Mouse (Mus musculus) heart, embryonic 11.5 days (tissue): ENCODE data around the gene Suox. TPM values are rescaled to one million over a fixed set of nuclear protein-coding genes. Genes with fewer than 3 reads are reported as not detected.
"Not testable (repeated sequence)": the region's sequence is repeated elsewhere in the genome, so short reads cannot be mapped to it uniquely, and the experiment has no call there.

ENCODE experiments used
- ATAC-seq: fragments of 200-750 bp; cut with Nextera tagmentation; replicated peaks from 2 replicates; pipeline ENCODE4 v1.8.0; 2017; ENCODE audit warnings: moderate library complexity; ENCODE audit not compliant: insufficient number of reproducible peaks, low FRiP score, low TSS enrichment
- H3K27ac ChIP-seq: fragments of 300-500 bp; sonication (generic); 2 replicates; pipeline ENCODE4 v1.5.1; 2014; ENCODE audit warnings: mild to moderate bottlenecking, low read depth, low read length
- H3K27me3 ChIP-seq: fragments of 300-500 bp; sonication (generic); 2 replicates; pipeline ENCODE4 v1.6.1; 2014; ENCODE audit warnings: mild to moderate bottlenecking, low read length, mixed read lengths; ENCODE audit not compliant: control insufficient read depth, insufficient read depth
- H3K36me3 ChIP-seq: fragments of 300-500 bp; sonication (generic); 2 replicates; pipeline ENCODE4 v1.6.1; 2014; ENCODE audit warnings: mild to moderate bottlenecking, low read length, moderate library complexity, mixed read lengths; ENCODE audit not compliant: control insufficient read depth, insufficient read depth
- H3K4me1 ChIP-seq: fragments of 300-500 bp; sonication (generic); 2 replicates; pipeline ENCODE4 v1.6.1; 2014; ENCODE audit warnings: low read length; ENCODE audit not compliant: control insufficient read depth, insufficient read depth
- H3K4me2 ChIP-seq: fragments of 300-500 bp; sonication (generic); 2 replicates; pipeline ENCODE4 v1.6.1; 2014; ENCODE audit warnings: mild to moderate bottlenecking, moderate library complexity
- H3K4me3 ChIP-seq: fragments of 300-500 bp; sonication (generic); 2 replicates; pipeline ENCODE4 v1.5.1; 2014; ENCODE audit warnings: low read depth, low read length
- H3K9ac ChIP-seq: fragments of 300-500 bp; sonication (generic); 2 replicates; pipeline ENCODE4 v1.6.1; 2014; ENCODE audit warnings: mild to moderate bottlenecking, low read depth, low read length, moderate library complexity
- H3K9me3 ChIP-seq: fragments of 300-500 bp; sonication (generic); replicated peaks from 2 replicates; pipeline ENCODE4 v1.6.1; 2016; ENCODE audit warnings: low read length; ENCODE audit not compliant: control insufficient read depth
- WGBS: fragments of 180-500 bp; shearing (Covaris S2); extraction: QIAGEN DNeasy Blood & Tissue Kit; methylation state at CpG from one replicate; pipeline ENCODE4 v1.1.7; 2014; ENCODE audit not compliant: insufficient replicate concordance; 5-methylcytosine and 5-hydroxymethylcytosine counted together
- polyA plus RNA-seq: library from polyadenylated mRNA; unstranded; fragments of >200 nt; fragmentation: Nextera tagmentation; extraction: Ambion mirVana; gene quantifications from 2 replicates; pipeline ENCODE4 v1.2.1, GENCODE M21; 2014

Gene Suox
- 11.1 and 12.4 TPM in 2 replicates for polyA plus RNA-seq

GRCm38 (mm10) chr10:128673763-128674468, at the start of gene Suox:
Gene Suox (minus strand): TSS chr10:128674073.
- peak; percentile 85 for ATAC-seq
- WGBS, result under 1% methylated on average over 60 of the region's 60 CpGs
- Histone ChIP-seq H3K27ac (peak within 1 kb of the TSS; percentile 57), H3K36me3 (no peaks in the 10 kb centered on the region), H3K4me3 (peak within 1 kb of the TSS; percentile 73), H3K9me3 (no peaks in the 10 kb centered on the region), H3K4me1 (peaks cover 5% of the 10 kb centered on the region; the same call in 1 of the 2 replicates), H3K4me2 (peak within 1 kb of the TSS; percentile 95), H3K27me3 (peaks cover 2% of the 10 kb centered on the region; the same call in 1 of the 2 replicates), H3K9ac (peak within 1 kb of the TSS; percentile 67)

DNA sequence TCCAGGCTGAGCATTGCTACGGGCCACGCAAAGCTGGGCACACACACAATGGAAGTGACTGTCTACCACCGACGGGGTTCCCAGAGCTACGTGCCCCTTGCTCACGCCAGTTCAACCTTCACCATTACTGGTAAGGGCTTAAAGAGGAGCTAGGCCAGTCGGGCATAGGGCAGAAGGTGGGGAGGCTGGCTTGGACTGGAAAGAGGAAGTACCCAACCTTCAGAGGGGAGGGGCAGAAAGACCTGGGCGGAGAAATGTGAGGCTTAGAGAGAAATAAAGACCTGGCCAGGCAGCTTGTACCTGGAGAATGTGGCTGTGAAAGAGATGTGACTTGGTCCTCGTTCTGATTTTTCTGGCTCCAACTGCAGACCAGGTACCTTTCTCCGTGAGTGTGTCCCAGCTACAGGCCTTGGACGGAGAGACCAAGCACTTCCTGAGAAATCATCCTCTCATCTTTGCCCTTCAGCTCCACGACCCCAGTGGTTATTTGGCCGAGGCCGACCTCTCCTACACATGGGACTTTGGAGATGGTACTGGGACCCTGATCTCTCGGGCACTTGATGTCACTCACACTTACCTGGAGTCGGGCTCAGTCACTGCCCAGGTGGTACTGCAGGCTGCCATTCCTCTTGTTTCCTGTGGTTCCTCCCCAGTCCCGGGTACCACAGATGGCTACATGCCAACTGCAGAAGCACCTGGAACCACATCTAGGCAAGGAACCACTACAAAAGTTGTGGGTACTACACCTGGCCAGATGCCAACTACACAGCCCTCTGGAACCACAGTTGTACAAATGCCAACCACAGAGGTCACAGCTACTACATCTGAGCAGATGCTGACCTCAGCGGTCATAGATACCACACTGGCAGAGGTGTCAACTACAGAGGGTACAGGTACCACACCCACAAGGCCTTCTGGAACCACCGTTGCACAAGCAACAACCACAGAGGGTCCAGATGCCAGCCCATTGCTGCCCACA, 42.0 kb upstream of the Suox start:
- no peak overlapping the region for H3K9ac ChIP-seq
- WGBS, result 78% methylated on average over 19 of the region's 19 CpGs
- no peaks in the 10 kb centered on the region for H3K36me3 ChIP-seq
- H3K9me3 ChIP-seq, result no peaks in the 10 kb centered on the region
- no peaks in the 10 kb centered on the region for H3K27me3 ChIP-seq
- H3K4me2 ChIP-seq, result no peak overlapping the region
- no peak overlapping the region for H3K27ac ChIP-seq
- no peak overlapping the region for H3K4me3 ChIP-seq
- ATAC-seq, result no peak; the same call in 1 of the 2 replicates
- no peaks in the 10 kb centered on the region for H3K4me1 ChIP-seq

- WGBS, result 90% methylated on average over 7 of the region's 7 CpGs
These were observed 37.4 kb upstream of the Suox start for GRCm38 (mm10) chr10:128711318-128711717.

DNA sequence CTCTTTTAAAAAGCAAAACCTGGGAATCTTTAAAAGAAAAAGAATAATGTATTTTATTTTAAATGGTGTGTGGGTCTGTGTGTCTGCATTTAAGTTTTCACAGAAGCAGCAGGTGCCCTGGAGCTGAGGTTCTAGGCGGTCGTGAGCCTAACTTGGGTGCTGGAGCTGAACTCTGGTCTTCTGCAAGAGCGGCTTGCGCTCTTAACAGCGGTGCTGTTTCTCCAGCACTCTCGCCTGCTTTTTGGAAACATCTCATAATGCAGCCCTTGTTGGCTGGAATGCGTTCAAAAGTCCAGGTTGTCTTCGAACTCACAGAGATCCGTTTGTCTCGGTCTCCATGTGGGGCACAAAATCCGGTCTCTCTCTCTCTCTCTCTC, 31.4 kb upstream of the Suox start:
- peak overlapping the region; percentile 98 for H3K27ac ChIP-seq
- peaks cover 11% of the 10 kb centered on the region for H3K4me1 ChIP-seq
- no peak for ATAC-seq
- 14% methylated on average over 11 of the region's 11 CpGs for WGBS
- H3K27me3 ChIP-seq, result no peaks in the 10 kb centered on the region
- H3K4me3 ChIP-seq, result peak overlapping the region; percentile 86
- no peaks in the 10 kb centered on the region for H3K9me3 ChIP-seq
- peak overlapping the region; percentile 94 for H3K9ac ChIP-seq
- peak overlapping the region; percentile 85 for H3K4me2 ChIP-seq
- H3K36me3 ChIP-seq, result peaks cover 9% of the 10 kb centered on the region

More at GRCm38 (mm10) chr10:128711318-128711717, 37.4 kb upstream of the Suox start:
- ATAC-seq, H3K9ac ChIP-seq, H3K4me1 ChIP-seq, H3K4me2 ChIP-seq, H3K36me3 ChIP-seq, H3K9me3 ChIP-seq, H3K27ac ChIP-seq, H3K4me3 ChIP-seq, H3K27me3 ChIP-seq: not testable (repeated sequence)

DNA sequence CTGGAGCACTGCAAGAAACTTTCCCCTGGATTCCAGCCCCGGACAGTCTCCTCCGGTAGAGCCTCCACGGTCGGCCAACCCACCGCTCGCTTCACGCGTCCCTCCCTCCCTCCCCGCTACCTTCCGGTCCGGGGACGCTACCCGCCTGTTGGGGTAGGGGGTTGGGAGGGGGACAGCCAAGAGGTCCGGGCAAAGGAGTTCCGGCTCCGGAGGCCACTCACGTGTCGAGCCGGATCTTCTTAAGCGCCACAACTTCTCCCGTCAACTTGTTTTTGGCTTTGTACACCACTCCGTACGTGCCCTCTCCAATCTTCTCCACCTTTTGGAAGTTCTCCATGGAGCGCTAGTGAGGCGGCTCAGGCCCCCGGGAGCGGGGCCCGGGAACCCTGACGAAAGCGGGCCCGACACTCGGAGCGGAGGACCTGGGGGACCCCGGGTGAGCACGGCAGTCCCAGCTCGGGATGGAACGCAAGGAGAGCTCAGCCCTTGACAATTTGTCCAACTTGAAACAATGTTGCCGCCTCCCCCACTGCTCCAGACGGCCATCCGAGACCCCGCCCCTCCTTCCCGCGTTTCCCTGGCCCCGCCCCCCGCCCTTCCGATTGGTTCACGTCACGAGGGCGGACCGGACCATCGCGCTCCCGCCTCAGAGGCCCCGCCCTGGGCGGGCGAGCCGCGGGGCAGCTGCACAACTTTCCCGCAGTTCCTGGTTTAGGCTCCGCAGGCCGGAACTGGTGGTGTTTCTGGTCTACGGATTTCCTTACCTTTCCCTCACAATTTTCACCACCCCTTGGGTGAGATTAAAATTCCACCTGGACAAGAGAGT, 30.8 kb upstream of the Suox start, which contains the start of gene Cdk2:
Gene Cdk2 (minus strand): TSS at position 541 of the 826 bp plus-strand sequence.
- peak within 1 kb of the TSS; percentile 94 for H3K9ac ChIP-seq
- no peaks in the 10 kb centered on the region for H3K27me3 ChIP-seq
- no peaks in the 10 kb centered on the region for H3K9me3 ChIP-seq
- H3K36me3 ChIP-seq, result peaks cover 15% of the 10 kb centered on the region
- under 1% methylated on average over 60 of the region's 62 CpGs for WGBS
- peak; percentile 91 for ATAC-seq
- H3K27ac ChIP-seq, result peak within 1 kb of the TSS; percentile 98
- peak within 1 kb of the TSS; percentile 85 for H3K4me2 ChIP-seq
- peaks cover 13% of the 10 kb centered on the region for H3K4me1 ChIP-seq
- peak within 1 kb of the TSS; percentile 86 for H3K4me3 ChIP-seq

GRCm38 (mm10) chr10:128703895-128704294, 30.0 kb upstream of the Suox start, which contains the start of gene Pmel:
Gene Pmel (plus strand): TSS chr10:128704195.
- H3K27me3 ChIP-seq, result no peaks in the 10 kb centered on the region
- peak within 1 kb of the TSS; percentile 94 for H3K9ac ChIP-seq
- 18% methylated on average over 4 of the region's 4 CpGs for WGBS
- H3K4me2 ChIP-seq, result peak within 1 kb of the TSS; percentile 85
- H3K36me3 ChIP-seq, result peaks cover 18% of the 10 kb centered on the region
- peak within 1 kb of the TSS; percentile 86 for H3K4me3 ChIP-seq
- peaks cover 21% of the 10 kb centered on the region for H3K4me1 ChIP-seq
- H3K9me3 ChIP-seq, result no peaks in the 10 kb centered on the region
- ATAC-seq, result no peak
- peak within 1 kb of the TSS; percentile 98 for H3K27ac ChIP-seq

DNA sequence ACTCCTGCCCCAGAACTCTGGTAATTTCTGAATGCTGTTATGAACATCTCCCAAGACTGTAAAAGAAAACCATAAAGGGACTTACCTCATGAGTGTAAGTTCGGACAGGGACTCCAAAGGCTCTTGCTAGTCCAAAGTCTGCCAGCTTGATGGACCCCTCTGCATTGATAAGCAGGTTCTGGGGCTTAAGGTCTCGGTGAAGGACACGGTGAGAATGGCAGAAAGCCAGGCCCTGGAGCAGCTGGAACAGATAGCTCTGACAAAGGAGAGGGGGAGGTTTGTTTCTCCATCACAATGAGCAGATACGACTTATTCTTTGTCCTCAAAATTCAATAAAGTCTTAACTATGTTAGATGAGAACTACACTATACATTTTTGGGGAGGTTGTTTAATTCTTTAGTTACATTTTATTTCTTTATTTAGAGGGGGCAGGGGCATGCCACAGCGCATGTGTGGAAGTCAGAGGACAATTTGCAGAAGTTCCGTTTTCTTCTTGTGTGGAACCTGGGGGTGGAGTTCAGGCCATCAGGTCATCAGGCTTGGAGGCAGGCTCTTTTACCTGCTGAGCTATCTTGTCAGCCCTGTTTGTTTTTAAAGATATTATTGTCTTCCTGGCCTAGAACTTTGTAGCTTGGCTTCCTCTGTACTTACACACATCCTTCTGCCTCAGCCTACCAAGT, 28.6 kb upstream of the Suox start:
- no peak for ATAC-seq
- Histone ChIP-seq H3K36me3 (peaks cover 20% of the 10 kb centered on the region), H3K4me2 (no peak overlapping the region), H3K9me3 (no peaks in the 10 kb centered on the region), H3K27ac (no peak overlapping the region), H3K4me3 (no peak overlapping the region), H3K9ac (no peak overlapping the region), H3K27me3 (no peaks in the 10 kb centered on the region), H3K4me1 (peaks cover 24% of the 10 kb centered on the region)
- WGBS, result 64% methylated on average over 6 of the region's 6 CpGs
